Mouse (Mus musculus) adrenal gland, adult 8-10 months (tissue): Measurements from ENCODE around the gene Tmem145. TPM values are rescaled to one million over a fixed set of nuclear protein-coding genes. Genes with fewer than 3 reads are reported as not detected.
"Not testable (repeated sequence)": the region's sequence is repeated elsewhere in the genome, so short reads cannot be mapped to it uniquely, and the experiment has no call there.

Experiments
- DNase-seq: peaks from one replicate; pipeline ENCODE4 v3.0.0; 2022
- total RNA-seq, 4 experiments: library from RNA; stranded (reverse); gene quantifications; 2 replicates each; pipeline ENCODE4 v1.2.4; 2022

The Tmem145 gene
- total RNA-seq, result 1 to 10 TPM; 1.8 to 4.8 (median 4.5) TPM

GRCm38 (mm10) chr7:25305956-25306613 is at the start of gene Tmem145:
Gene Tmem145, plus strand, starts transcription at chr7:25306106.
- DNase-seq, result no peak

GRCm38 (mm10) chr7:25261896-25262295 is 44.0 kb upstream of the Tmem145 start:
- DNase-seq, result no peak

- no peak for DNase-seq
Measured at GRCm38 (mm10) chr7:25263968-25264870, 41.7 kb upstream of the Tmem145 start.

GRCm38 (mm10) chr7:25265743-25266142 is 40.2 kb upstream of the Tmem145 start:
- DNase-seq, result not testable (repeated sequence)

- DNase-seq, result no peak
Measured at GRCm38 (mm10) chr7:25266180-25266962, 39.5 kb upstream of the Tmem145 start.

- peak; percentile 99 for DNase-seq
Measured at GRCm38 (mm10) chr7:25267301-25267750, 38.6 kb upstream of the Tmem145 start, which contains the start of gene Cic. Gene Cic, plus strand, starts transcription at chr7:25267704.

- peak; percentile 100 for DNase-seq
Measured at GRCm38 (mm10) chr7:25267751-25268463, 38.0 kb upstream of the Tmem145 start.

- DNase-seq, result no peak
Measured at GRCm38 (mm10) chr7:25268588-25268987, 37.3 kb upstream of the Tmem145 start.

- DNase-seq, result no peak
Measured at GRCm38 (mm10) chr7:25269029-25269428, 36.9 kb upstream of the Tmem145 start.

- no peak for DNase-seq
Measured at GRCm38 (mm10) chr7:25269545-25270271, 36.2 kb upstream of the Tmem145 start.

GRCm38 (mm10) chr7:25270652-25271633 is 35.0 kb upstream of the Tmem145 start:
- no peak for DNase-seq

- DNase-seq, result no peak
Measured at GRCm38 (mm10) chr7:25271651-25272444, 34.1 kb upstream of the Tmem145 start.

GRCm38 (mm10) chr7:25272445-25273258 is 33.3 kb upstream of the Tmem145 start:
- DNase-seq, result no peak

GRCm38 (mm10) chr7:25273259-25274241 is 32.4 kb upstream of the Tmem145 start:
- DNase-seq, result no peak

- DNase-seq, result no peak
Measured at GRCm38 (mm10) chr7:25274571-25274970, 31.3 kb upstream of the Tmem145 start.

- no peak for DNase-seq
Measured at GRCm38 (mm10) chr7:25274996-25275395, 30.9 kb upstream of the Tmem145 start.
